Mouse (Mus musculus) cortical plate, adult 2 months (tissue): ENCODE data around the gene Shank3.

Source experiments
- CTCF ChIP-seq: fragments of 200-500 bp; IDR thresholded peaks from 2 replicates; pipeline ENCODE4 v1.5.1; 2011; ENCODE audit warnings: mild to moderate bottlenecking, control low read depth, low read length; ENCODE audit not compliant: insufficient read depth; ENCODE audit errors: extremely low read depth
- POLR2A ChIP-seq: fragments of 200-500 bp; IDR thresholded peaks from 2 replicates; pipeline ENCODE4 v1.6.1; 2011; ENCODE audit warnings: mild to moderate bottlenecking, low read length, control low read depth; ENCODE audit not compliant: insufficient read depth; ENCODE audit errors: extremely low read depth

GRCm38 (mm10) chr15:89591317-89591716 is 91.9 kb downstream of the Shank3 start:
- no peak for TF ChIP-seq CTCF
- no peak for TF ChIP-seq POLR2A
